Mouse (Mus musculus) brown adipose tissue, adult 24 weeks (tissue): ENCODE data around the gene AC131692.1. TPM values are rescaled to one million over a fixed set of nuclear protein-coding genes. Genes with fewer than 3 reads are reported as not detected.
A peak's percentile ranks its signal among the peaks of the same experiment; 100 is the strongest.
"Not testable (repeated sequence)": the region's sequence is repeated elsewhere in the genome, so short reads cannot be mapped to it uniquely, and the experiment has no call there.

ENCODE experiments used
- H3K27ac ChIP-seq: fragments of 200-500 bp; replicated peaks from 2 replicates; pipeline ENCODE4 v1.5.1; 2012; ENCODE audit warnings: low read depth, mild to moderate bottlenecking, low read length
- H3K4me1 ChIP-seq: fragments of 200-500 bp; 2 replicates; pipeline ENCODE4 v1.6.1; 2012; ENCODE audit warnings: low read length, mixed read lengths; ENCODE audit not compliant: control insufficient read depth, insufficient read depth, insufficient read length
- H3K4me3 ChIP-seq: fragments of 200-500 bp; 2 replicates; pipeline ENCODE4 v1.5.1; 2012; ENCODE audit warnings: low read depth, mild to moderate bottlenecking, low read length, moderate library complexity; ENCODE audit not compliant: insufficient read depth
- polyA plus RNA-seq: library from polyadenylated mRNA; stranded (reverse); fragments of >200 nt; gene quantifications from 2 replicates; pipeline ENCODE4 v1.2.4, GENCODE M21; 2012; ENCODE audit not compliant: missing spikeins, insufficient read depth, insufficient read length

AC131692.1 gene
- polyA plus RNA-seq, 1 experiment: not detected

- no peak overlapping the region for H3K4me3 ChIP-seq
- no peak overlapping the region for H3K27ac ChIP-seq
- no peaks in the 10 kb centered on the region for H3K4me1 ChIP-seq
Measured at GRCm38 (mm10) chr19:6123330-6123729, 29.1 kb downstream of the AC131692.1 start.

- Histone ChIP-seq H3K27ac (no peak overlapping the region), H3K4me1 (no peaks in the 10 kb centered on the region), H3K4me3 (no peak overlapping the region)
Measured at GRCm38 (mm10) chr19:6124898-6125297, 30.7 kb downstream of the AC131692.1 start.

- no peak overlapping the region for H3K27ac ChIP-seq
- no peaks in the 10 kb centered on the region for H3K4me1 ChIP-seq
- H3K4me3 ChIP-seq: no peak overlapping the region
Measured at GRCm38 (mm10) chr19:6126289-6126688, 32.1 kb downstream of the AC131692.1 start.

GRCm38 (mm10) chr19:6126789-6127580 lies 32.8 kb downstream of the AC131692.1 start:
- Histone ChIP-seq H3K27ac (no peak overlapping the region; the same call in 1 of the 2 replicates), H3K4me1 (no peaks in the 10 kb centered on the region)

GRCm38 (mm10) chr19:6127760-6128341 lies 33.6 kb downstream of the AC131692.1 start, which contains the start of gene Snx15:
Snx15 (minus strand) TSS chr19:6128304.
- H3K4me1 ChIP-seq: no peaks in the 10 kb centered on the region
- H3K27ac ChIP-seq: peak within 1 kb of the TSS; percentile 86
- H3K4me3 ChIP-seq: peak within 1 kb of the TSS; percentile 68

More at GRCm38 (mm10) chr19:6126789-6127580, 32.8 kb downstream of the AC131692.1 start:
- H3K4me3 ChIP-seq: peak overlapping the region; percentile 68

GRCm38 (mm10) chr19:6130414-6131128 lies 36.4 kb downstream of the AC131692.1 start:
- not testable (repeated sequence) for H3K27ac ChIP-seq, H3K4me1 ChIP-seq, H3K4me3 ChIP-seq

- Histone ChIP-seq H3K4me1 (no peaks in the 10 kb centered on the region), H3K4me3 (no peak overlapping the region), H3K27ac (no peak overlapping the region)
Measured at GRCm38 (mm10) chr19:6132171-6132827, 38.1 kb downstream of the AC131692.1 start.

- H3K27ac ChIP-seq, H3K4me3 ChIP-seq, H3K4me1 ChIP-seq: not testable (repeated sequence)
Measured at GRCm38 (mm10) chr19:6133197-6133596, 39.0 kb downstream of the AC131692.1 start.

- Histone ChIP-seq H3K27ac (no peak overlapping the region), H3K4me1 (no peaks in the 10 kb centered on the region), H3K4me3 (no peak overlapping the region)
Measured at GRCm38 (mm10) chr19:6136397-6136796, 42.2 kb downstream of the AC131692.1 start.

- Histone ChIP-seq H3K4me1 (no peaks in the 10 kb centered on the region), H3K4me3 (peak overlapping the region; percentile 15; the same call in 1 of the 2 replicates), H3K27ac (no peak overlapping the region)
Measured at GRCm38 (mm10) chr19:6139701-6140100, 45.5 kb downstream of the AC131692.1 start.

GRCm38 (mm10) chr19:6140374-6140677 lies 46.1 kb downstream of the AC131692.1 start:
- no peaks in the 10 kb centered on the region for H3K4me1 ChIP-seq
- H3K27ac ChIP-seq: peak overlapping the region; percentile 92
- peak overlapping the region; percentile 90 for H3K4me3 ChIP-seq

- peak within 1 kb of the TSS; percentile 92 for H3K27ac ChIP-seq
- H3K4me3 ChIP-seq: peak within 1 kb of the TSS; percentile 90
- H3K4me1 ChIP-seq: no peaks in the 10 kb centered on the region
Measured at GRCm38 (mm10) chr19:6140678-6141393, 46.6 kb downstream of the AC131692.1 start, which contains the start of gene Batf2. Batf2 (plus strand) TSS chr19:6140983.

GRCm38 (mm10) chr19:6141394-6141749 lies 47.2 kb downstream of the AC131692.1 start, which contains the start of gene Arl2:
Arl2 (minus strand) TSS chr19:6141548.
- Histone ChIP-seq H3K4me3 (peak within 1 kb of the TSS; percentile 90), H3K4me1 (no peaks in the 10 kb centered on the region), H3K27ac (peak within 1 kb of the TSS; percentile 92)

GRCm38 (mm10) chr19:6144842-6145241 lies 50.6 kb downstream of the AC131692.1 start:
- Histone ChIP-seq H3K4me3 (no peak overlapping the region), H3K27ac (no peak overlapping the region), H3K4me1 (no peaks in the 10 kb centered on the region)
